Mouse (Mus musculus) mature B cell (primary cell): ENCODE results near the gene Usp19.

Experiments
- in situ Hi-C: fragments of 300-500 bp; cut with MboI; formaldehyde crosslinking; loops from 2 replicates; pipeline ENCODE4 v1.14.3; 2019

Gene Usp19

DNA sequence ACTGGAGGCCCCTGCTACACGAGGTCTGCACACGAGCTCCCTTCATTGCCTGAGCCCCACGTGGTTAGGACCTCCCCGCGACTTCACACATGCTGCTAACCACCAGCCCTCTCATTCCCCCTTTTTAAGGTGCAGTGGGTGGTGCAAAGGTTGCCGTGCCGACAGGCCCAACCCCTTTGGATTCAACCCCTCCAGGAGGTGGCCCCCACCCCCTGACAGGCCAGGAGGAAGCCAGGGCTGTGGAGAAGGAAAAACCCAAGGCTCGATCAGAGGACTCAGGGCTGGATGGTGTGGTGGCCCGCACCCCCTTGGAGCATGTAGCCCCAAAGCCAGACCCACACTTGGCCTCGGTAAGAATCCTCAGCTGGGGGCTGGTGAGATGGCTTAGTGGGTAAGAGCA lies 4.5 kb downstream of the Usp19 start:
- in situ Hi-C loops, result no loop called here

DNA sequence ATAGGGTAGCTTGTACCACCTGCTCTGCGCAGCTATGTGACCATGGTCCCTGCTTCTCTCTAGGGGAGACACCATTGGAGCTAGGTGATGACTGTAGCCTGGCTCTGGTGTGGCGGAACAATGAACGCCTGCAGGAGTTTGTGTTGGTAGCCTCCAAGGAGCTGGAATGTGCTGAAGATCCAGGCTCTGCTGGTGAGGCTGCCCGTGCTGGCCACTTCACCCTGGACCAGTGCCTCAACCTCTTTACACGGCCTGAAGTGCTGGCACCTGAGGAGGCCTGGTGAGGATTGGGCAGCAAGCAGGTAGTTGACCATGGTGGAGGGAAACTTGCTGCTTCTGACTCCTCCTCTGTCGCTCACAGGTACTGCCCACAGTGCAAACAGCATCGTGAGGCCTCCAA lies 8.8 kb downstream of the Usp19 start:
- in situ Hi-C loops, result no loop called here

DNA sequence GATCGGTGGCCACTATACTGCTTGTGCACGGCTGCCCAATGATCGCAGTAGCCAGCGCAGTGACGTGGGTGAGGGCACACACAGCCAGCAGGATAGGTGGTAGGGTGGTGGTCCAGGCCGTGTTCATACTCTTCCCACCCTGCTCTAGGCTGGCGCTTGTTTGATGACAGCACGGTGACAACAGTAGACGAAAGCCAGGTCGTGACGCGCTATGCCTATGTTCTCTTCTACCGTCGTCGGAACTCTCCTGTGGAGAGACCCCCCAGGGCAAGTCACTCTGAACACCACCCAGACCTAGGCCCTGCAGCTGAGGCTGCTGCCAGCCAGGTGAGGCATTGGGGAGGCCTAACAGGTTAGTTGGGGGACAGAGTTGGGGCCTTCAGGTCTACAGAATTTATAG lies 9.5 kb downstream of the Usp19 start:
- in situ Hi-C loops, result no loop called here

DNA sequence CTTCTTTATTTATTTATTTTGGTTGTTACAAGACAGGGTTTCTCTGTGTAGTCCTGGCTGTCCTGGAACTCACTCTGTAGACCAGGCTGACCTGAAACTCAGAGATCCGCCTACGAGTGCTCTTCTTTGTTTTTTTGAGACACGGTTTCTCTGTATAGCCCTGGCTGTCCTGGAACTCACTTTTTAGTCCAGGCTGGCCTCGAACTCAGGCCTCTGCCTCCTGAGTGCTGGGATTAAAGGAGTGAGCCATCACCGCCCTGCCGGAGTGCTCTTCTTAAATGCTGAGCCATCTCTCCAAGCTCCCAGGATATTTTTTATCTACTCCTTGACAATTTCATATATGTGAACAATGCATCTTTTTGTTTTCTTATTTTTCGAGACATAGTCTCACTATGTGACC lies 16.5 kb downstream of the Usp19 start:
- in situ Hi-C loops, result no loop called here

DNA sequence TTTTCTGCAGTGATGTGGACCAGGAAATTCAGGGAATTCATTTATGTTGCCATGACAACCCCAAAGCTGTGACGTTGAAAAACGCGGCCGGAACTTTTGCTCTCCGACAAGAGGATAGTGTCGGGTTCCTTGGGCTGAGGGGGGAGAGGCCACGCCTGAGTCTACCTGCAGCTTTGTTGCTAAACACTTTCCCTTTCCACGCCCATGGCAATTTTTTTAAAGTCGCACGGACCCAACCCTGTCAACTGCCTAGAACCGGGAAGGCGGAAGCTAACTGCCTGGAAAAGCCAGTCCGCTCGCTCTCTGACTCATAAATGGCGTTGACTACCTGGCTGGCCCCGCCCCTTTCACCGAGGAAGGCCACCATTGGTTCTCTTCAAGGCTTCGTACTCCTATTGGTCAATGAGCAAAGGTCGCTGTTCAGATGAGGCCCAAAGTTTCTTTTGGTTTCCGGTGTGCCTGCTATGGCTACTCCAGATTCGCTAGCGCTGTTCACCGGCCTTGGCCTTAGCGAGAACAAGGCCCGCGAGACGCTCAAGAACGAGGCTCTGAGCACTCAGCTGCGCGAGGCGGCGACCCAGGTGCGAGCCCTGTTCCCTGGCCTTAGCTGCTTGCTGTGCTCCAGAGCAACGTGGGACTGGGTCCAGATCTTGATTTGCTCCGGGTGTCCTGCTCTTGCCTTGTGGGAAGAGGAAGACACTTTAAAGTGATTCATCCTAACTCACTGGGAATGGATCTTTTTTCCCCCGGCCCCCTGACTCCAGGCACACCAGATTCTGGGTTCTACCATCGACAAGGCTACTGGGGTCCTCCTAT lies 17.4 kb downstream of the Usp19 start, which contains the start of gene Qars:
Qars (plus strand) TSS at position 88 of the 816 bp plus-strand sequence.
- in situ Hi-C loops, result no loop called here

DNA sequence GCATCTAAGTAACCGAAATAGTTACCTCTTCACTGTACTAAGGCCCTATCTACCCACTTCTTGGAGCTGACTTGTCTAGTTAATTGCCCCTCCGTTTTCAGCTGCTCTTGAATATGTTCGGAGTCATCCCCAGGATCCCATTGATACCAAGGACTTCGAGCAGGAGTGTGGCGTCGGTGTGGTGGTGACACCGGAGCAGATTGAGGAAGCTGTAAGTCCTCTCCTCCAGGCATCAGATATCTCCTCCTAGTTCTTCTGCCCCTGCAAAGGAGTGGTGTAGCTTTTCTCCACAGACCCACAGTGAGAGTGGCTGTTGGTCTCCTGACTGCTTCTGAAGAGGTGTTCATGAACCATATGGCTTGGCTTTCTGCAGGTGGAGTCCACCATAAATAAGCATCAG lies 18.4 kb downstream of the Usp19 start:
- in situ Hi-C loops, result no loop called here

DNA sequence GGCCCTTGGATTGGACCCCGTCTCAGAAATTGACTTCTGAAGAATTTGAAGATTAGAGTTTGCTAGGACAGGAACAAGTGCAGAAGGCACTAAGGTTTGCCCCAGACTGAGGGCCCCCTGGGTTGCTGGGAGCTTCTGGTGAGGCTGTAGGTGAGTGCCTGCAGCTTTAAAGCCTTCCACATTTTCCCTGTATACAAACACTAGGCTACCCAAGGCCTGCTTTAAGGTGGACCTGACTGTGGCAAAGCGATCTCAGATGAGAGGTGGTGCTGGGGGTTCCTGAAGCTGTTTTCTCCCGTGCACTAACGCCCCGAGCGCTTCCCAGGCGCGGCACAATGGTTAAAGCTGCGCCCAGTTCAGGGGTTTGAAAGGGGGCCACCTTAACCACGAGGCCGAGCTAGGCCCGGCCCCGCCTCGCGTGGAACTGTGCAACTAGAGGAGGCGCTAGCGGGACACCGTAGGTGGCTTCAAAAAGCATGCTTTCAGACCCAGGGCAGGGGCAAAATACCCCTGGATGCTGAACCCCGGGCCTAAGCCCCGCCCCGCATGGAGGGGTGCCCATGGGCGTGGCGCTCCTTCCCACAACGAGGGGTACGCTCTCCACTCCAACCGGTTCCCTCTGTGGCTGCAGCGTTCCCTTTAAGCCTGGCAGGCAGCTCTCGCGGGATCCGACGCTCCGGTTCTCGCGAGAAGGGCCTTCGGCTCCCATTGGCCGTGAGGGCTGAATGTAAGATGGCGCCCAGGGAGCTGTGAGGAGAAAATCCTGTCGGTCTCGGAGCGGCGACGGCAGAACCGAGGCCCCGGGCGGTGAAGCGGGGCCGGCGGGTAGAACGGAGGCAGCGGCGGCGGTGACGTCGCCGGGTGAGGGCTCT lies 26.2 kb downstream of the Usp19 start, which contains the start of gene Qrich1:
Qrich1 (plus strand) TSS at position 427 of the 872 bp plus-strand sequence.
- in situ Hi-C loops, result no loop called here

DNA sequence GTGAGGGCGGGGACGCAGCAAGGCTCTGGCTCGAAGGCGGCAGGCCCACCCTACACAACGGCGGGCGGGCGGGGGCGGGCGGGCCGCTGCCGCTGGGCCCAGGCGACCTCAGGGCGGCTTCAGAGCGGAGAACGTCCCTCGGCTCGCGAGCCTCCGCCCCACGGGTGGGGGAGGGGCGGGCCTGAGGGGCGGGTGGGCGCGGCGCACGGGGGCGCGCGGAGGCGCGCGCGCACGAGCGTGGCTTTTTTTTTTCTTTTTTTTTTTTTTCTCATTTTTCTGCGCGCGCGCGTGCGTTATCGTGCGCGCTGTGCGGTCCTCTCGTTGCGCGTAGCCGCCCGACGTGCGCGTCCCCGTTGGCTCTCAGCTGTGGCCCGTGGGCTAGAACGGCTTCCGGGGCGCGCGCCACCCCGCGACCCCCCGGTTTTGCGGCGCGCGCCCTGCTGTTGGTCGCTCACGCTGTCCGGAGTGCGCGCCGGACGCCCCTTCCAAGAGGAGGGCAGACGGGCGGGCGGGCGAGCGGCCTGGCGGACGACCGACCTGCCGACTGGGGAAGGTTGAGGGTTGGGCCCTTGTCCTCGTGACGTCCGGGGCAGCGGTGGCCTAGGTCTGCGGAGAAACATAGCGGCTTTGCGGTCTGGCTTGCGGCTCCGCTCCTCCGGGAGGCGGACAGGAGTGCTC lies 27.0 kb downstream of the Usp19 start:
- in situ Hi-C loops, result no loop called here

DNA sequence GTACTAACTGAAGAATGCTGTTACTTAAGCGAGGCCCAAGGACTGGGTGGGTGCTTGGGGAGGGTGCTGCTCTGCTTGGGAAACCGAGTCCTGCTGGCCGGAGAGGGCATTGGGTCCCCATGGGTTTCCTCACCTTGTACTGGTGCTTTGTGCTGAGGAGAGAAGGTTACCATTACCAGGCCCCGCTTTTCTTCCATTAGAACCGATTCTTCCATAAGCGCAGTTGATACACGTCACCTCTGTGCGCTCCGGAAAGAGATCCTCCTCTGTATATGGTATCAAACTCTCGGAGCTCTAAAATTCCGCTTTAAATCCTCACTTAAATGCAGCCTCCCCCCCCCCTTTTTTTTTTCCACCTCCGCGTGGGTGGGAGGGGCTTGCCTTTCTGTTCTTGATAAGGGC lies 27.5 kb downstream of the Usp19 start:
- in situ Hi-C loops, result no loop called here

DNA sequence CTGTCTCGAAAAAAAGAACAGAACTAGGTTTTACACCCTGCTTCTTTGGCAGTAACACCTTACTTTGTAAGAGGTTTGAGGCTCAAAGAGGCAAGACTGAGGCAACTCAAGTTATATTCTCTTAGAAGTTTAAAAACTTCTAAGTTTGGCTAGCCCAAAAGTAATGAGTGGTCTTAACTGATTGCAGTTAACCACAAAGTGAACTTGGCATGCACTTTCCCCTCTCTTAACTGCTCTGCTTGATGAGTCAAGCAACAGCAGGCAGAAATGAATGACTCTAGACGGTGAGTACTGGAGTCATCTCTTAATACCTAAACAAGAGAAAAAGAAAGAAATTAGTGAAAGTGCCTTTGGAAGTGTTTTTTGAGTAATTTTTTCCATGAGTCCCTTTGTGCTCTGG lies 31.2 kb downstream of the Usp19 start:
- in situ Hi-C loops, result no loop called here

DNA sequence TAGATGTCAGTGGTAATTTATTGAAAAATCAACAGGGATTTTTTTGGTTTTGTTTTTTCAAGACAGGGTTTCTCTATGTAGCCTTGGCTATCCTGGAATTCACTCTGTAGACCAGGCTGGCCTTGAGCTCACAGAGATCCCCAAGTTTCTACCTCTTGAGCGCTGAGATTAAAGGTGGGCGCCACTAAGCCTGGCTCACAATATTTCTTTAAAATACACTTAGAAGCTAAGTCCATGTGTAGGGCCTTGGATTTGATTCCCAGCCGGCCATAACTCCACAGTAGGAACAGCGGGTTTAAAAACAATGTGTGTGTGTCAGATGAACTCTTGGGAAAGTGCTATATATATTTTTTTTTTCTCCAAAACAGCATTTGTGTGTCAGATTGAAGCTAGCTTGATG lies 32.9 kb downstream of the Usp19 start:
- in situ Hi-C loops, result no loop called here

DNA sequence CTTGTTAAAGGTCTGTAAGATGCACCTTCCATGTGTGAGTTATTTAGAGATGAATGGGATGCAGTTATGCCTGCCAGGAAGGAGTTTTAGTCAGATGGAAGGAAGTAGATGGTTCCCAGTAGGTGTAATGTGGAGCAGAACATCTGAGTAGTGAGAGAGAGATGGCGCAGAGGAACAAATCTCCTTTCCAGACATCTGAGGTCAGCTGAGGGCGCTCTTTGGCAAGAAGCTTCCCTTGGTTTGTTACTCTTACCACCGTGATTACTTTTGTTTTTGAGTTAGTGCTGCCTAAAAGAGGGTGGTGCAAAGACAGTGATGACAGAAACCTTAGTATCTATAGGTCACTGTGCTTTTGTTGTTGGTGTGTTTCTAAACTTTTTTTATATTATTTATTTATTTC lies 35.0 kb downstream of the Usp19 start:
- in situ Hi-C loops, result no loop called here

DNA sequence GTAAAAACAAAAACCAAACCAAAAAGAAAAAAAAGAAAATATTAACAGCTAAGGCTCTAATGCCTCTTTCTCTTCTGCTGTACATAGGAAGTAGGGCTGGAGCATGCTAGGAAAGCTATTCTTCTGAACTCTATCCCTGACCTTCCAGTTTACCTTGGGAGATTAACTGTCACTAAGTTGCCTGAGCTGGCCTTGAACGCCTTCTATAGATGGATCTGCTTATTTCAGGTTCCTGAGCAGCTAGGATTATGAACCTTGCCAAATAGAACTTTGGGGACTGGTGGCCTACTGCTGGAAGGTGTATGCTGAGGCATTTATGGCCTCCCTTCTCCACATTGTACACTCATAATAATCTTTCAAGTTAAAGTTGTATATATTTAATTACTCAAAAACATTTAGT lies 40.6 kb downstream of the Usp19 start:
- in situ Hi-C loops, result no loop called here

DNA sequence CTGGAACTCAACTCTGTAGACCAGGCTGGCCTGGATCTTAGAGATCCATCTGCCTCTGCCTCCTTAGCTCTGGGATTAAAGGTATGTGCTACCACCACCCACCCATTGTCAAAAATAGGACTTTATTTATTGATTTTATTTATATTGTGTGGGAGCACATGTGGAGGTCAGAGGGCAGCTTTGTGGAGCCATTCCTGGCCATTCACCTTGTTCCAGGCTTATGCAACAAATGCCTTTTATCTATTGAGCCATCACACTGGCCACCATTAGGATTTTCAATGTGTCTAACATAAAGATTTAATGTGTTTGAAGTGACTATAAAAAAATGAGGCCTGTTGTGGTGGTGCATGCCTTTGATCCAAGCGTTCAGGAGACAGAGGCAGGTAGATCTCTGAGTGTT lies 41.1 kb downstream of the Usp19 start:
- in situ Hi-C loops, result no loop called here

DNA sequence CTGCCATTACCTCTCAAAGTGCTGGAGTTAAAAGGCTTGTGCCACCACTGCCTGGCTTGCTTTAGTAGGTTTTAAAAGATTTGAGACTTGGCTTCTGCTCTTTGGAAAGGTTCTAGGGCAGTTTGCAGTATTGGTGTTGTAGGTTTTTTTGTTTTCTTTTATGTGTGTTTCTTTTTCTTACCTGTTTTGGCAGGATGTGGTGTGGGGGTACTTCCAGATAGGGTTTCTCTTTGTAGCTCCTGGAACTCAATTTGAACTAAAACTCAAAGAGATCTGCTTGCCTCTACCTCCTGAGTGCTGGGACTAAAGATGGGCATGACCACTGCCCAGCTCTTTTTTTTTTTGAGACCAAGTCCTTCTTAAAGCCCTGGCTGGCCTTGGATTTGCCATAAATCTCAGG lies 50.4 kb downstream of the Usp19 start:
- in situ Hi-C loops, result no loop called here

DNA sequence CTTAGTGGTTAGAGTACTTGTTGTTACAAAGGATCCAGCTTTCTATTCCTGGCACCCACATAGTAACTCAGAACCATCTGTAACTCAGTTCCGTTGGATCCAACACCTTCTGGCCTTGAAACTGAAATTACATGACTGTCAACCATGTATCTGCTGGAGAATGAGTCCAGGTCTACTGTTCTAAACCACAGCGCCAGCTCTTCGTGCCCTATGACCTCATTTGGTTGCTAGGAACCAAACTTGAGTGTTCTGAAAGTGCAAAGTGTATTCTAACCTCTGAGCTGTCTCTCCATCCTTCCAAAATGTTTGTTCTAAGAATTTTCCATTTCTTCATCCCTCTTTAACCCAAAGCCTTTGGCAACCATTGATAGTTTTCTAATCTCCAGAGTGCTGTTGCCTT lies 55.6 kb downstream of the Usp19 start:
- in situ Hi-C loops, result no loop called here

DNA sequence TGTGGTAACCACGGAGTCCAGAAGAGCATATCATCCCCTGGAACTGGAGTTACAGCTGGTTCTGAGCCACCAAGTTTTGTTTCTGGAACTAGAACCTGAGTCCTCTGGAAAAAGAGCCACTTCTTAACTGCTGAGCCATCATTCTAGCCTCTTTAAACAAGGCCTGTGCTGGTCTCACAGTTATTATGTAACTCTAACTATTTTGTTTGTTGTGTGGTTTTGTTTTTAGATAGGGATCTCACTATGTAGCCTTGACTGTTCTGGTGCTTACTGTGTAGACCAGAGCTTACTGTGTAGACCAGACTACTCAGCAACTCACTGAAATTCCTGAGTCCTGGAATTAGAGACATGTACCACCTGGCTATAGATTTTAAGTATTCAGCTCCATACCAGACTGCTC lies 56.5 kb downstream of the Usp19 start:
- in situ Hi-C loops, result no loop called here
